Mouse (Mus musculus) ovary, postnatal 10 days (tissue): ENCODE data around the gene Slc22a16.
"Not testable (repeated sequence)": the region's sequence is repeated elsewhere in the genome, so short reads cannot be mapped to it uniquely, and the experiment has no call there.

ENCODE experiments used
- DNase-seq: peaks from one replicate; pipeline ENCODE4 v3.0.0; 2022; ENCODE audit warnings: low spot score

Gene Slc22a16

DNA sequence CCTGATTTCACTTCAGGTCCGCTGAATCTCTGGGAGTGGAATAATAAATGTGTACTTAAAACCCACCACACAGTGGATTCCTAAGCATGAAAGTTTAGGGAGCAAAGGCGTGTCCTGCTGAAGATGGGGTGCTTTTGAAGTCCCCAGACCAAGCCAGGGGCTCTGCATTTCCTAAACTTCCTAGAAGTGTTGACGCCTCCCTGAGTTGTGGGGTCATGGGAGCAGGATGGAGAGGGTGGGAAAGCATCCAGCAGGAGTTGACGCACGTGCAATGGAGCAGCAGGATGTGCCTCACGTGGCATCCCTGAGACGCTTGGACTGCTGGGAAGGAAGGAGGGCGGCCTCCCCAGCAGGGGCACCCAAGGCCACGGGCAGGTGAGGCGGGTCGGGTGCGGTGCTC, at the start of gene Slc22a16:
Gene Slc22a16 (plus strand): TSS at position 301 of the 400 bp plus-strand sequence.
- no peak for DNase-seq

DNA sequence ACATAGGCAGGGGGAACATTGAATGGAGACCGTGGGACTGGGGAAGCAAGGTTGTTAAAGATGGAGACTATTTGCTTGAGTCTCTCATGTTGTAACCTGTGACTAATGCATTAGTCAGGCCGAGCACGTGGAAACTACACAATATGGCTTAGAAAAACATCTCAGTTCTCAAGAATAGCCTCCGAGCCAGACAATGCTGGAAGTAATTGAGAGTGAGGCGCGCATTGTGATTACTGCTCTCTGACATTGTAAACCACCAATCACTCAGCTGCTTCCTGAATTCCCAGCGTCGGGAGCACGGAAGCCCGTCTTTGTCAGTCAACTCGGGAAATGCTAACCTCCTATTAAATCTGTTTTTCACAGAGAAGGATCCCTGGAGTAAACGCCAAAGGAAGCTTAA, 48.6 kb upstream of the Slc22a16 start:
- DNase-seq = no peak

DNA sequence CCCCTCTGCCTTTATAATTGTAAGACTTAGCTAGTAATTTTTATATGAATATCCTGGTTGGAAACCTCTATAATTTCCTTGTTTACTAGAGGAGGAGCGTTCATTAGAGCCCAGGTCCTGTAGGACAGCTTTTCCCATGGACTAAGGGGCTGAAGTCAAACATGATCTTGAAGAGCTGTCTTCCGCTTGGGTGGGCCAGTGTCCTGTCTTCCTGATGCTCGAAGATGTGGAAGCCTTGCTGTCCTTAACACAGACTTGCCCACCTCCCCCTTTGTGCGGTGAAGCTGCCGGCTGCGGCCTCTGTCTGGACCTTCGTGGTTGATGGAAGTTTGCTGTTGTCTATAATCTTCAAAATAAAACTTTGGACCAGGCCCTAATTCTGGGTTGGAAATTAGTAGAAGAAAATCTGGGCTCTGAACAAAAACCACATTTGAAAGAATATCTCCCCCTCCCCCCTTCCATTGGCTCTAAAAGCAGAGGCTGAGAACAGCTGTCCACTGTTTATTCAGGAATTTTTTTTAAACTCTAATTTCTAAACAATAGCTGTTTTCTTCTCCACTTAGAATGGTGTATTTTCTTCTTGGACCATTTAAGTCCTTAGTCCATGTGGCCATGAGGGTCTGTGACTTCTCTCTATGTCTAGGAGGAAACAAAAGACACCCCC, 46.7 kb upstream of the Slc22a16 start:
- DNase-seq = no peak

DNA sequence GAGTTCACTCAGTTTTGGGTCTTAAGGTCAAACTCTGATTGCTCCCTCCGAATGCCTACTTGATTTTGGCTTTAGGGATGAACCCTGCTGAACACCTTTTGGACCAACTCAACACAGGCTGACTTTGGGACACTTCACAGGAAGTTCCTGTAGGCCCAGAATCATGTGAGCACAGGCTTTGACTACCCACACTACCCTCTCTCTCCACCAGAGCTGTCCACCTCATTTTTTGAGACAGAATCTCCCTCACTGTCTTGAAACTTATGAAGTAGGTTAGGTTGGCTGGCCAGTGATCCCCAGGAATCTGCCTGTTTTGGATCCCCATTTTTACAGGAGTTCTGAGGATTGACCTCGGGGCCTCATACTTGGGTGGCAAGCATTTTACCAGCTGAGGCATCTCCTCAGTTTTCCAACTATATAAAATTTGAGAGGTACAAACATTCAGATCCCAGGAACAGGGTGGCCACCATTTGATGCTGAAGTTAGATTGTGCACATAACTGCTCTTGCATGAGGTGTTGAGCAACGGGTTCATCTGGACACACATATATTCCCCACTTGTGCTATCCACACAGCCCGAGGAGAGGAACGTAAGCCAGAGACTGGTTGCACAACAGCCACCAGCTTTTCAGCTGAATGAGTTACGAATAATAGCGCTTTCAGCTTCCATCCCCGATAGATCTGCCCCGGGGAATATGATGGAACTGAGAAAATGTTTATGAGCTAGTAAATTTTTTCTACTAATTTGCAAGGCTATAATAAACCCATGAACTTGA, 45.9 kb upstream of the Slc22a16 start:
- DNase-seq = no peak

DNA sequence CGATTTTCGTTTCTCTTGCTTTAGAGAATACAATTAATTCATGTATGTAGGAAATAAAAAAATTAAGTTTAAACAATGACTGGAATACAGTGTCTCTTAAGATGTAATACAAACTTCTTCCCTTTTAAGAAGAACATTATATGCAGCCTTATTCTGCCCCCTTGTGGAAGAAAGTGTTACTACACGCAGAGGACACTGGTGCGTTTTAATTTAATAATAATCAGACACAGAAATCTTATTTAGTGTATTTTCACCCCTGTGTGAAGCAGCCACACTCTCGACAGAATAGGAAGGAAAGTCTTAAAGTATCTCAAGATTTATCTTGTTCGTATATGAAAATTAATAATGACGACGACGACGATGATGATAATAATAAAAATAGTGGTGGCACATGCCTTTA, 45.1 kb upstream of the Slc22a16 start:
- DNase-seq = no peak

DNA sequence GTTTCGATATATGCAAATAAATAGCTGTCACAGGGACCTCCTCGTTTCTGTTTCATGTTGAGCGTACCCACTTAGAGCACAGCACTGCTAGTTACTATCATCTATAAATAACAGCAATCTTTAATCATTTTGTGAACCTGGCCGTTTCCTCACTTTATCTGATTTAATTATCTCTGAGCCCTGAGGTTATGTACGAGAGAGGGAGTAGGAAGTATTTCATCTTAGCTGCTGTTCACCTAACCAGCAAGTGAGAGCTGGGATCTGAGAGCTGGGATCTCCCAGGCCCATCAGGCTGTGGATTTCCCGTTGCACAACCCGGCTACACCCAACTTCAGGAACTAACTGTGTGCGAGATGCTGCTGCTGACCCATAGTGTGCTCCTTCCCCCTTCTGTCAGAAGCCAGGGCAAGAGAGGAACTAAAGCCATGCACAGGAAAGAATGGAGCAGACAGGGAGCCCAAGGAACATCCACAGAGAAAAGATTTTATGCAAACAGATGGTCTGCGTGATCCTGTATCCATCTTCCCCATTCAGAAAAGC, 44.5 kb upstream of the Slc22a16 start:
- DNase-seq = no peak

DNA sequence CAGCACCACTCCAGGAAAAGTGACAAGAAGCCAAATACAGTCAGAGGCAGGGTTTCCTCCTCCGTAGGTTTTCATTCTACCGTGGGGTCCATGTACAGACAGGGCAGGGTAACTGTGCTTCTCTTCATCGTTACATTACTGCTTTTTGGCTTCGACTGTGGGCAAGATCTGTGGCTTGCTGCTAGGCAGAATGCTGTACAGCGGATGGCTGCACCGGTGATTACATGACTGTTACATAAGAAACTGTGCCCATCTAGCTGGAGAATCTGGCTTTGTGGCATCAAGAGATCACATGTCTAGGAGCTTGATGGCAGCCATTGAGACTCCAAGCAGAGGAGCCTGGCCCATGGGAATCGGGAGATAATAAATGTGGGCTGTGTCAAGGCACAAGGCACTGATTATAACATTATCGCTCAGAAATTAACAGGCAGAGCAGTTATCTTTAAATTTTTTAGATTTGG, 43.8 kb upstream of the Slc22a16 start:
- no peak for DNase-seq

DNA sequence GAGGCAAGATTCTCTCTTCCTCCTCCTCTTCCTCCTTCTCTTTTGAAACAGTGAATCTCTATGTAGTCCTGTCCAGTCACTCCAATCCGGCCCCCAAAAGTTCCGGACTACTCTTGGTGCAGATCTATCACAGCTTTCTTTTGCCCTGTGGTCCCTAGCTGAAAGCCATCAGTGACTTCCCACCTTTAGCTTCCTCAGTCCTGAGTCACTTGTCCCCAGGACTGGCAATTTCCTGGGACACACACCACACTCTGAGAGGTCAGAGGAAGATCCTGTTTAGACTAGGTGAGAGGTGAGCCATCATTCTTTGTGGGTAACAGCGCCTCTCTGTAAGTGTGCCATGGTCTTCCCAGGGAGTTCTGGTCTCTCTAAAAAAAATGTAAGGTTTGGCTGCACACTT, 43.1 kb upstream of the Slc22a16 start:
- DNase-seq = no peak

DNA sequence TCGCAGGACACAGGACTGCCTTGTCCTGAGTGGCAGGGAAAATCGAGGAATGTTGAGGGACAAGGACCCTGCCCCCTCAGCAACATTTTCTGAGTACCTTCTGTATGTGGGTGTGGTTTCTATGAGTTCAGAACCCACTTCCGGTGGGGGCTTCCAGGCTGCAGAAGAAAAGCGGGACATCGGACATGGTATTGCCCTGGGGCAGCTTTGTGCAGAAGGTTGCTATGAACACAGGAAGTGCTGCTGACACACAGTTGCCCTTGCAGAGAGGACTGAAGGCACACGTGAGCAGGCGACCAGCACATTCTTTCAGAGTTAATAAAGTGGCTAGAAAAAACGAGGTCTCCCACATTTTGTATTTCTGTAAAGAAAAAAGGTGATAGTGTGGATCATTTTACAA, 42.6 kb upstream of the Slc22a16 start:
- no peak for DNase-seq

DNA sequence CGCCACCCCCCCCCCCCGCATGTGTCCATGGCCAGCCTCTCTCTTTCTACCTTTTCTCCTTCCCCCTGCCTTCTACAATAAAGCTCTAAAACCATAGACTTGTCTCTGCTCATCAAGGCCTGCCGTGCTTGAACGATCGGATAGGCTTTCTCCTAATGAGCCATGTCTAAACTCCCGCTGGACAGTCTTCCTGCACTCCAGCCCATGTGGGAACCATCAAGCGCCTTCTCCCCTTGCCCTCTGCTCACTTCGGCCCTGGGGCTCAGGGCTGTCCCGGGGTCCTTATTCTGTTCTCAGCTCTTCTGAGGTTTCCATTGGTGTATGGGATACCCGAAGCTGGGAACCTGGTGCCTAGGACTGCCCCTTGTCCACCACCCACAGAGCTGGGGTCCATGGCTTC, 41.5 kb upstream of the Slc22a16 start:
- no peak for DNase-seq

DNA sequence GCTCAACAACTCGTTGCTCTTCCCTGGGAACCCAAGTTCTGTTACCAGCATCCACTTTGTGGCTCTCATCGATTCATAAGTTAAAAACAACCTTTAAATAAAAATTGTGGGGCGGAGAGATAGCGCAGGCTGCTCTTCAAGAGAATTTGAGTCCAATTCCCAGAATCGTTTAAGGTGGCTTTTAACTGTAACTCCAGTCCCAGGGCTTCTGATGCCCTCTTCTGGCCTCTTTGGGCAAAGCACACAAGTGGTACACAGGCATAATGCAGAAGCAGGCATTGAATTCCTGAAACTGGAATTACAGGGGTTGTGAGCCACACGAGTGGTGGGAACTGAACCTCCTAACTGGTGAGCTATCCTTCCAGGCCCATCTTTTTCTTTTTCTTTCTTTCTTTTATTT, 40.5 kb upstream of the Slc22a16 start:
- DNase-seq = no peak

DNA sequence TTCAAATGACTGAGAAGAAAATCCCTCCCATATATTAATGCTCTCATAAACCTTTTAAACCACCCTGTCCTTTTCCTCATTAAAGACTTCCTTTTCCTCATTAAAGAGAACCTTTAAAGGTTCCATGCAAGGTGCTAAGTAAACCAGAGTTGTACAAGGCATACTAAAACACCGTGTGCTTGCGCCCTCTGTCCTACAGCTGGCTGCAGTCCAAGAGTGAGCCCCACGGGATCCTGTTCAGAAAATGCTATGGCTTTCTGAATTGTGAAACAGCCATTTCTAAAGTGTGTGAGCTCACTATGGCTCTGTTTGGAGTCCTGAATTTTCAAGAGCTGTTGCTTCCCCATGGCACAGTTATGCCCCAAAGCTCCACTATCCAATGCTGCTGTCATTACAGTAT, 39.5 kb upstream of the Slc22a16 start:
- DNase-seq = no peak

DNA sequence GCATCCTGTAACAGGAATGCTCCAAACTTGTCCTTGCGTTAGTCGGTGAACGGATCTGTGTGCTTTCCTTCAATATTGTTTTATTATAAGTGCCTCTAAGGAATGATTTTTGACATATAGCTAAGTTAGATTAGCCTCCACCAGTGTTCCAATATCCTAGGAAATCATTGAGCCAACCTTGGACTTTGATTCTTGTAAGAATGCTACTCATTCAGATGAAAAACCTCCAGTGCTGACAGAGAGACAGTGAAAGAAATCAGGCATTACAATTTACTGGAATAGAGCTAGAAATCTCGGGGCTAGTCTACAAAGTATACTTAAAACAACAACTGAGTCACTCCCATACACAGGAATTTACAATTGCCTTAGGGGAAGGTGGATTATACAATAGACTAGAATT, 37.5 kb upstream of the Slc22a16 start:
- not testable (repeated sequence) for DNase-seq

DNA sequence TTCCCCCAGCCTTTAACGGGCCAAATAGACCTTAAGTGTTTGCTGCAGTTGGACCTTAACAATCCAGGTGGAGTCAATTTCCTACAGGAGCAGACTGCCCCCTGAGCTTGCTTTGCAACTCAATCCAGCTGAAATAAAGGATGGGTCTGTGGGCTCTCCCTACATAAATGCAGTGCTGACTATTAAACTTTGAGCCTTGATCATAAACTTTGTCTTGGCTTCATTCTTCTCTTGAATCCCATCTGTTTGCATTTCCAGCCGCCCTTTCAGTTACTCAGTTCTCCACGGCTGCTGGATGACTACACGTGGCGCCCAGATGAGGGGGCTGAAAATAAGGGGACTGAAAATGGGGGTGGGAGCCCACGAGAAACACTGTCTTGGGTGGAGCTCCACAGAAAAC, 28.8 kb upstream of the Slc22a16 start:
- DNase-seq = no peak

DNA sequence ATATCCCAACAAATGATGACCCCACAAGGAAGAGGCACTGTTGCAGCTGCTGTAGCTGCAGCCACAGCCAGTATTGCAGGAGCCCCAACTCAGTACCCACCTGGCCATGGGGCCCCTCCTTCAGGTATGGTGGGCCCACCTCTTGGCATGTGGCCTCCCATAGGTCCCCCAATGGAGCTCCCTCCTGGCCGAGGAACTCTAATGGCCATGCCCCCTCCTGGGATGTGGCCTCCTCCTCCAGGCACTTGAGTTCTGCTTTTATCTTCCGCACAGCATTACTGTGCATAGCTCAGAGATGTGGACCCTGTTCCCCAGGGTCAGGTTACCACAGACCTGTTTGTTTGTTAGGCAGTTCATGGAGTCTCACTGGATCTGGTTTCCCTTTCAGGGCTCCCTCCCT, 20.8 kb upstream of the Slc22a16 start:
- DNase-seq = no peak

DNA sequence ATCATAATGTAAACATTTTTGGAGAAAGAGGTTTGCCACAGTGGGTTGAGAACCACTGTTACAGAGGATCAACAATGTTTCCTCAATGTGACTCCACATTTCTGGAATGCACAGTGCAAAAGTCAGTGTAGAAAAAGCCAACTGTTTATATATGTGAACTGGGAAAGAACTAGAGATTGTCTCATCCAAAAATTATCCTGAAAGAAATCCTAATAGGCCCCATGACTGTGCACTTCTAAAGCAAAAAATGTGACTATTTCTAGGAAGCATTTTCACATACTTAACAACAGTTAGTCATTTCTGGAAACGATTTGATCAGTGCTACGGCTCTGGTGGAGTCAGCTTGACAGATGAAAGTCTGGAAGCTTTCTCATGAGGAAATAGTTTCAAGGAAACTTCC, 18.3 kb upstream of the Slc22a16 start:
- no peak for DNase-seq

DNA sequence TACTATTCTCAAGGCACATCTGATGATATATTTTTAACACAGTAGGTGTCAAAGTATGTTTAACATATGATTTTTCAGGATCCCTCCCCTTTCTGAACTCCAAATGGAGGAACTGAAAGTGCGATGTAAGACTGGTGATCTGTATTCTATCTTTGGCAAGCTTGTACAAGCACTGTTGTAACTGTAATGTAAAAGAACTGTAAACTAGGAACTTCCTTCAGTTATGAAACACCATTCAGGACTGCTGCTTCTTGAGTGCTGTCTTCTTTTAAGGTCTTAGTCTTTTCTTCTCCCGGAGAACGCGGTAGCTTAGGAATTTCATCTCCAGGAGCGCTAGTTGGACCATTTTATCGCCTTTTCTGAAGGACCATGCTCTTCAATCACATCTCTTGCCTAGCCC, 4.4 kb upstream of the Slc22a16 start:
- not testable (repeated sequence) for DNase-seq

DNA sequence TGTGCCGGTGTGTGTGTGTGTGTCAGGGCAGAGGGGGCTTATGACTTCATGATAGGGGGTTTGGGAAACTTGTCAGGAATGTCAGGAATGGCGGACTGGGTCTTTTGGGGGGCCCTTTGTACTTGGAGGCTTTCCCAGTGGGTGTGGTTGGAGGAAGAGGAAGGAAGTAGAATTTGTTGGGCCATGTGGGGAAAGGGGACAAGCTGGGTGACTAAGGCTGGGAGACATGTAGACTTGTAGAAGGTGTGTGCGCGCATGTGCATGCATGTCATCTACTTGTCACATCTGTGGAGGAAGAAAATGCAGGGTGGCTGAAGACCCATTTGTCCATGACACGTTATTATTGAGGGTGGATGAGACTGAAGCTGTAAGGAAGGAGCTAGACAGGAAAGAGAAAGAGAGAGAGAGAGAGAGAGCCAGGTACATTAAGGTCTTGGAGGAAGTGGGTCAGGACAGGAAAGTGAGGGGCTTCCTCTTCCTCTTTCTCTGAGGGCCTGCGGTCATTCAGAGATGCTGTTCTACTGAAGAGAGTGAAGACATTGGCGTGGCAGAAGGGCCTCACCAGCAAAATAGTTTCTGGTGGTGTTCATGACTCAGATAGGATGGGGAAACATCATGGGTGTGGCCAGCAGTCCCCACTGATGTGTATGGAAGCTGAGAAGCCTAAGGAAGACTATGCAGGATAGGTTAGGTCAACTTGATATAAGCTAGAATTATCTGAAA, 5.9 kb downstream of the Slc22a16 start:
- no peak for DNase-seq

DNA sequence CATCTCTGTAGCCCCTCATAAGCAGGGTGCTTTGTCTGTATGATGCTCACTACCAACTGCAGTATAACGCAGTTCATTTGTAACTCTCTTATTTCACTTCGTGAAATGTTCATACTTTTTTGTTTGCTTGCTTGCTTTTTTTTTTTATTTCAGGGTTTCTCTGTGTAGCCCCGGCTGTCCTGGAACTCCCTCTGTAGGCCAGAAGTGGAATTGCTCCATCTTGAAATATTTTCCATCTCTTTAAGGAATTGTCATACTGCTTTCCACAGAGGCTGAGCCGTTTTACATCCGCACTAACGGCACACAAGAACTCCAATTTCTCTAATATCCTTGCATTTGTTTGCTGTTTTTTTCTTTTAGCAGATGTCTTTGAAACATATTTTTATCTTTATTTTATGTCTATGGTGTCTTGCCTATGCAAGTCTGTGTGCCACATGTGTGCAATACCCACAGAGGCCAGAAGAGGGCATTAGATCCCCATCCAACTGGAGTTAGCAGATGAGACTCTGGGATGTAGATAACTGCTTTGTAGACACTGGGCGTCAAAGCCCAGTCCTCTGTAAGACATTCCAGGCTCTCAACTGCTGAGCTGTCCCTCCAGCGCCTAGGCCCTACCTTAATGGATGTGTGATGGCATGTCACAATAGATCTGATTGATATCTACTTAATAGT, 13.6 kb downstream of the Slc22a16 start:
- no peak for DNase-seq

DNA sequence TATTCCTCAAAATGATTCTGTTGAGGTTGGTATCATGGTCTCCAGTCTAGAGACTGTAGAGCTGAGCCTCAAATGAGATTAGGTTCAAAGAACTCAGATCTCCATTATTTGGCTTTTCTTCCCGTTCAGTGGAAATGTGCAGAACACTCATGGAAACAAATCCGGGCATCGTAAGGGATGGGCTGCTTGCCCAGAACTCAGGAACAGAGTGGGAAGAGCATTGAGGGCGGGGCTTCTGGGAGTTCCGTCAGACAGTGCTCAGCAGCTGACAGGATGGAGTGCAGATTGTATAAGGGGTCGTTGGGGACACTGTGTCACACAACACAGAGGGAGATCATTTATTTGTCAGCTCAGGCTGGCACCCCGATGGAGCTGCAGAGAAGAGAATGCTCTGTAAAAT, 22.1 kb downstream of the Slc22a16 start:
- DNase-seq = no peak

DNA sequence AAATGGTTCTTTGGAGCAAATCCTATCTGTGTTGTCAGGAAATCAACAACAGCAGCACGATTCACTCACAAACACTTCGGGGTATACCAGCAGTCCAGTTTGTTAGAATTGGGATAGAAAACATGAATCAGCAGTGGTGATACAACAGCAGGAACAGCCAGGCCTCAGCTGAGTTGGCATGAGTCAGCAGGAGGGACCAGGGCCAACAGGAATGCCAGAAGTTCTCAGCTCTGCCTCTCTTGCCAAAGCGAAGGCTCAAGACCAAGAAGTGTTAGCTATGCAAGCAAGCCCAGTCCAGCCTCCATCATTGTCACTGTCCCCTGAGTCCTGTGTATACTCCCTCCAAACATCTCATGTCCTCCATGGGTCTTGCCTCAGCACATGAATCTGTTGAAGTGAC, 27.0 kb downstream of the Slc22a16 start:
- DNase-seq = no peak

DNA sequence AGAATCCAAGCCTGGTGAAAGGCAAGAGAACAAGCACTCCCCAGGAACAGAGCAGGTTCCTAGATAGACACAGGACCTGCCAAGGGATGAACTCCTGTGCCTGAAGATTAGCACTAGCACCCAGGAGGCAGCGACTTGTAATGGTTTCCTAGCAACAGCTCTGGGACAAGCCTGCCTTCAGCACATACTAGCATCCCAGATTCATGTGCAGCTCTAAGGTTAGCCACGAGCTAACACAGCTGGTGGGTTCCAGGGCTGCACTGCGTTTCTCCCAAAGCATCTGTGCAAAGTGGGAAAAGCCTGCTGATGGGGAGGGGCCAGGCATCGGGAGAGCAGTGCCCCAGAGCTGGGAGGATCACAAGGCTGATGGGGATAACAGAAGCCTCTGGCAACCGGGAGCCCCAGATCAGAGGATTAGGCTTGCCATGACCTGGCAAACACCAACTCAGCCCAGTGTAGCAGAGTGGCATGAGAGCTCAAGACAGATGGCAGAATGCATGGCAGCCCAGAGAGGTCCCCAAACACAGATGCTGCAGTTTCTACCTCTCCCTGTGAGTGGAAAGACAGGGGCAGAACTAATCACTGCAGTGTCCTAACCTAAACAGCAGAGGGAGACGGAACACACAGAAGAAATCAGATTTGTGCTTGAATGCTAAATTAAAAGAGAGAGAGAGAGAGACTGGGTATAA, 34.7 kb downstream of the Slc22a16 start:
- DNase-seq = no peak
